Mouse (Mus musculus) stomach, embryonic 14.5 days (tissue): ENCODE measurements around the gene Ankrd13c. TPM values are rescaled to one million over a fixed set of nuclear protein-coding genes. Genes with fewer than 3 reads are reported as not detected.

ENCODE experiments used
- polyA plus RNA-seq: library from polyadenylated mRNA; unstranded; fragments of >200 nt; fragmentation: Nextera tagmentation; extraction: Ambion mirVana; gene quantifications from 2 replicates; pipeline ENCODE4 v1.2.1, GENCODE M21; 2014

Ankrd13c gene
- polyA plus RNA-seq, 1 experiment from 2014 or later, result 24.7 TPM

Other genes starting within 250 kb of the Ankrd13c start
- gene Cth, start 22.2 kb upstream of the Ankrd13c start, polyA plus RNA-seq, result 13.4 and 15.6 TPM in 2 replicates
- gene Srsf11, start 89.4 kb downstream of the Ankrd13c start, polyA plus RNA-seq, result 307 and 321 TPM in 2 replicates
- 49.4 and 60.3 TPM in 2 replicates for gene Lrrc40, start 89.4 kb downstream of the Ankrd13c start, polyA plus RNA-seq